Mouse (Mus musculus) cortical plate, adult 2 months (tissue): ENCODE measurements around the gene Mrpl38.

Experiments
- CTCF ChIP-seq: fragments of 200-500 bp; IDR thresholded peaks from 2 replicates; pipeline ENCODE4 v1.5.1; 2011; ENCODE audit warnings: mild to moderate bottlenecking, control low read depth, low read length; ENCODE audit not compliant: insufficient read depth; ENCODE audit errors: extremely low read depth
- POLR2A ChIP-seq: fragments of 200-500 bp; IDR thresholded peaks from 2 replicates; pipeline ENCODE4 v1.6.1; 2011; ENCODE audit warnings: mild to moderate bottlenecking, low read length, control low read depth; ENCODE audit not compliant: insufficient read depth; ENCODE audit errors: extremely low read depth

DNA sequence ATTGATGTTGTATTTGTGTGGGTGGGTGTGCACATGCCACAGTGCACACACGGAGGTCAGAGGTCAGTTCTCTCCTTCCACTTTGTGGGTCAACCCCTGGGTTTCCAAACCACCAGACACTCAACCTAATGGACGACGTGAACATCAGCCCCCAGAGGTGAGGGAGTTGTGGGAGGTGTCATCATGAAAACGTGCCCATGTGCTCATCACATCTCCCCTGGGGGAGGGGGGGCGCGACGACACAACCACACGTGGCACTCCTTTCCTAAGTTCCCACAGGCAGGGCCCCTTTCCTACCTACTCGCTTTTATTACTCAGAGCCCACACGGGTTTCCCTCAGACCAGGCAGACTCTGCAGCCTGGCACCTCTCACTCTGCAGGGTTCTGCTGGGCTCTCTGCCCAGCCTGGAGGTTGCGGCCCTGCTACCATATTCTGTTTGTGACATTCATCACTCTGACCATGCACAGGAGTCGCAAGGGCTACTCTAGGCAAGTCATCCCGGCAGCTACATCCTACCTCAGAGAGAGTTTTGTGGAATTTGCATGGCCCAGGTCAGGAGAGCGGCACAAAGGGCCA is 55.5 kb downstream of the Mrpl38 start:
- TF ChIP-seq CTCF (no peak), POLR2A (no peak)
